In genomic region chr6:136979274-136980082, GRCm38 (mm10) we compare ENCODE assay signal across 13 mouse cellular contexts. TPM values are rescaled to one million over a fixed set of nuclear protein-coding genes. Genes with fewer than 3 reads are reported as not detected.
DNase-seq lines count a peak whose midpoint lies in the region; ATAC-seq and TF ChIP-seq lines count a peak whose summit lies in the region.
"Had no signal": no experiment of that assay in that cellular context is flagged by ENCODE, and none has a peak within 500 bp of the region (broad histone marks: within the 10 kb centered on the region; RNA-seq: fewer than 3 reads in every experiment).

No protein-coding gene starts in this region.

- 83% methylated on average over 23 of the region's 23 CpGs for WGBS in kidney, postnatal 0 days
- WGBS in liver, embryonic 14.5 days (ENCODE audit: insufficient replicate concordance) = 11% methylated on average over 23 of the region's 23 CpGs

- no peak for TF ChIP-seq EP300 in liver, embryonic 14.5 days (IDR thresholded peaks at IDR 0.05; ENCODE audit: low read depth)

- no peaks in the 10 kb centered on the region for H3K9me3 ChIP-seq in kidney, postnatal 0 days (replicated peaks; ENCODE audit: low read length)
- no peaks in the 10 kb centered on the region for H3K9me3 ChIP-seq in liver, embryonic 14.5 days (ENCODE audit: control insufficient read depth, low read length)
- H3K9me3 ChIP-seq: forebrain, embryonic 12.5 days; hindbrain, embryonic 10.5 days had no signal

- DNase-seq in kidney, postnatal 0 days (ENCODE audit: low spot score) = no peak
- DNase-seq in kidney, adult 18-20 months = no peak
- DNase-seq in liver, embryonic 14.5 days (ENCODE audit: low read depth in 3 of 3, low spot score in 3 of 3) = no peak
- DNase-seq in thymus, postnatal 0 days (ENCODE audit: low spot score) = peak; percentile 39
- no peak for DNase-seq in frontal cortex, postnatal 14 days (ENCODE audit: low spot score in 2 of 2)
- no peak for DNase-seq in Muller cell, postnatal 12 days (ENCODE audit: inconsistent ontology term)
- DNase-seq: adrenal gland, postnatal 10 days; cerebellum, postnatal 36 days; midbrain, embryonic 14.5 days had no signal

- 0 out of 2 replicates have a peak, but pooled peaks cover 6% of the 10 kb centered on the region for H3K4me1 ChIP-seq in kidney, postnatal 0 days (replicated peaks; ENCODE audit: insufficient read depth, low read length)
- H3K4me1 ChIP-seq in brown adipose tissue, adult 24 weeks (ENCODE audit: control insufficient read depth, insufficient read depth, insufficient read length, low read length) = no peaks in the 10 kb centered on the region
- H3K4me1 ChIP-seq in liver, embryonic 14.5 days (replicated peaks; ENCODE audit: control insufficient read depth in 2 of 2, insufficient read depth in 2 of 2, low read length in 1 of 2) = peaks cover 0 to 10% of the 10 kb centered on the region in 2 experiments; a peak in 2 of 4 replicates

- no peak overlapping the region for H3K9ac ChIP-seq in kidney, postnatal 0 days (ENCODE audit: low read depth, low read length)
- no peak overlapping the region; the same call in 1 of the 2 replicates for H3K9ac ChIP-seq in liver, embryonic 14.5 days (replicated peaks)
- H3K9ac ChIP-seq: forebrain, embryonic 12.5 days had no signal

- H3K36me3 ChIP-seq in kidney, postnatal 0 days (ENCODE audit: insufficient read depth, low read length) = no peaks in the 10 kb centered on the region
- no peaks in the 10 kb centered on the region for H3K36me3 ChIP-seq in liver, embryonic 14.5 days (replicated peaks; ENCODE audit: control insufficient read depth, insufficient read depth, low read depth)
- H3K36me3 ChIP-seq: forebrain, embryonic 12.5 days; hindbrain, embryonic 10.5 days had no signal

- no peaks in the 10 kb centered on the region for H3K27me3 ChIP-seq in kidney, postnatal 0 days (ENCODE audit: insufficient read depth, low read length)
- no peaks in the 10 kb centered on the region for H3K27me3 ChIP-seq in liver, embryonic 14.5 days (ENCODE audit: control insufficient read depth, insufficient read depth, low read length)
- H3K27me3 ChIP-seq: forebrain, embryonic 12.5 days had no signal

- no peak for ATAC-seq in kidney, postnatal 0 days (replicated peaks; ENCODE audit: low FRiP score, low read depth)
- peak; percentile 51; the same call in 1 of the 2 replicates for ATAC-seq in liver, embryonic 14.5 days (ENCODE audit: insufficient read depth)
- ATAC-seq in frontal cortex, adult (ENCODE audit: low TSS enrichment) = no peak

- no peak overlapping the region for H3K4me2 ChIP-seq in kidney, postnatal 0 days (ENCODE audit: low read length)
- H3K4me2 ChIP-seq in liver, embryonic 14.5 days (ENCODE audit: low read depth) = peak overlapping the region; percentile 53
- H3K4me2 ChIP-seq: forebrain, embryonic 12.5 days had no signal

- TF ChIP-seq CTCF in kidney, postnatal 0 days (IDR thresholded peaks at IDR 0.05; ENCODE audit: low read depth) = no peak
- TF ChIP-seq CTCF in liver, embryonic 14.5 days (IDR thresholded peaks at IDR 0.05; ENCODE audit: low read depth) = no peak

- H3K27ac ChIP-seq in kidney, postnatal 0 days = peak overlapping the region; percentile 62; the same call in 1 of the 2 replicates
- no peak overlapping the region for H3K27ac ChIP-seq in brown adipose tissue, adult 24 weeks (replicated peaks; ENCODE audit: low read depth, low read length)
- H3K27ac ChIP-seq in liver, embryonic 14.5 days = no peak overlapping the region
- H3K27ac ChIP-seq: forebrain, embryonic 12.5 days had no signal

- no peak overlapping the region for H3K4me3 ChIP-seq in kidney, postnatal 0 days (replicated peaks; ENCODE audit: low read depth, low read length)
- H3K4me3 ChIP-seq in brown adipose tissue, adult 24 weeks (ENCODE audit: insufficient read depth, low read depth, low read length) = peak overlapping the region; percentile 12; the same call in 1 of the 2 replicates
- no peak overlapping the region for H3K4me3 ChIP-seq in liver, embryonic 14.5 days (ENCODE audit: insufficient read depth in 1 of 2, low read depth in 2 of 2, low read length in 2 of 2)
- H3K4me3 ChIP-seq: forebrain, embryonic 12.5 days; hindbrain, embryonic 10.5 days had no signal

RNA-seq across cellular contexts. Expression of gene Arhgdib, which starts 37.8 kb away (rescaled TPM):
- 105 and 106 TPM in 2 replicates for polyA plus RNA-seq in kidney, postnatal 0 days (2015; fragmentation: Nextera tagmentation; extraction: Ambion mirVana)
- polyA plus RNA-seq in brown adipose tissue, adult 24 weeks (2012; ENCODE audit: insufficient read depth, insufficient read length, missing spikeins) = 26.5 and 27.0 TPM in 2 replicates
- polyA plus RNA-seq in liver, embryonic 14.5 days (2012; rRNA removed) = 79.4 and 84.5 TPM in 2 replicates
- 108 and 122 TPM in 2 replicates for polyA plus RNA-seq in liver, embryonic 14.5 days (2014; fragmentation: Nextera tagmentation; extraction: Ambion mirVana)
- 966 and 1,117 TPM in 2 replicates for polyA plus RNA-seq in thymus, postnatal 0 days (2015; fragmentation: Nextera tagmentation; extraction: Ambion mirVana)

RNA-seq across cellular contexts. Expression of gene Pde6h, which starts 55.8 kb away (rescaled TPM):
- 0.04 and 0.67 TPM in 2 replicates for polyA plus RNA-seq in kidney, postnatal 0 days (2015; fragmentation: Nextera tagmentation; extraction: Ambion mirVana)
- not detected in 2 replicates for polyA plus RNA-seq in brown adipose tissue, adult 24 weeks (2012; ENCODE audit: insufficient read depth, insufficient read length, missing spikeins)
- polyA plus RNA-seq in liver, embryonic 14.5 days (2012; rRNA removed) = 0.01 TPM in 1 of 2 replicates, not detected in the other
- polyA plus RNA-seq in liver, embryonic 14.5 days (2014; fragmentation: Nextera tagmentation; extraction: Ambion mirVana) = not detected in 2 replicates
- polyA plus RNA-seq in thymus, postnatal 0 days (2015; fragmentation: Nextera tagmentation; extraction: Ambion mirVana) = 0.75 and 0.89 TPM in 2 replicates
- polyA plus RNA-seq: forebrain, embryonic 12.5 days; hindbrain, embryonic 10.5 days; midbrain, embryonic 14.5 days had no signal

RNA-seq across cellular contexts. Expression of gene Erp27, which starts 57.5 kb away (rescaled TPM):
- 0.23 and 0.34 TPM in 2 replicates for polyA plus RNA-seq in kidney, postnatal 0 days (2015; fragmentation: Nextera tagmentation; extraction: Ambion mirVana)
- not detected in 2 replicates for polyA plus RNA-seq in brown adipose tissue, adult 24 weeks (2012; ENCODE audit: insufficient read depth, insufficient read length, missing spikeins)
- 0.06 and 0.08 TPM in 2 replicates for polyA plus RNA-seq in liver, embryonic 14.5 days (2012; rRNA removed)
- 0.09 TPM in 1 of 2 replicates, not detected in the other for polyA plus RNA-seq in liver, embryonic 14.5 days (2014; fragmentation: Nextera tagmentation; extraction: Ambion mirVana)
- 0.72 and 1.1 TPM in 2 replicates for polyA plus RNA-seq in thymus, postnatal 0 days (2015; fragmentation: Nextera tagmentation; extraction: Ambion mirVana)
- polyA plus RNA-seq: forebrain, embryonic 12.5 days; hindbrain, embryonic 10.5 days; midbrain, embryonic 14.5 days had no signal
